Mouse (Mus musculus): ENCODE results near the gene 4930558K02Rik.

- TF ChIP-seq CTCF (IDR thresholded peaks at IDR 0.05; ENCODE audit: control insufficient read depth, insufficient read depth, low read length), result no peak
- no peak for TF ChIP-seq POLR2A (IDR thresholded peaks at IDR 0.05; ENCODE audit: borderline replicate concordance, control insufficient read depth, low read depth, low read length)
Observed at GRCm38 (mm10) chr1:161895014-161895413, 84.4 kb downstream of the 4930558K02Rik start.
